Mouse (Mus musculus) CH12.LX (cell line): ENCODE measurements around the gene Hist2h2ac. TPM values are rescaled to one million over a fixed set of nuclear protein-coding genes. Genes with fewer than 3 reads are reported as not detected.
A peak's percentile ranks its signal among the peaks of the same experiment; 100 is the strongest.

Experiments used
- DNase-seq: peaks from one replicate; pipeline ENCODE4 v3.0.0-alpha.2; 2013; ENCODE audit errors: extremely low read depth
- H3K27ac ChIP-seq: 2 replicates; pipeline ENCODE4 v1.5.1; 2012; ENCODE audit warnings: low read depth, mild to moderate bottlenecking, control low read depth, moderate library complexity; ENCODE audit not compliant: insufficient read depth
- H3K27me3 ChIP-seq: replicated peaks from 2 replicates; pipeline ENCODE3; 2012; ENCODE audit warnings: inconsistent platforms
- H3K36me3 ChIP-seq, 2 experiments: replicated peaks in 1 of 2; 2 replicates each; pipeline versions ENCODE3 to v1.6.1; 2012; ENCODE audit warnings: inconsistent platforms in 1 of 2, low read length in 1 of 2, mild to moderate bottlenecking in 1 of 2, mixed read lengths in 1 of 2, moderate library complexity in 1 of 2; ENCODE audit not compliant: control insufficient read depth in 1 of 2, insufficient read depth in 1 of 2
- H3K4me1 ChIP-seq, 2 experiments: 2 replicates each; pipeline ENCODE4 v1.6.1; 2012; ENCODE audit warnings: inconsistent platforms in 1 of 2, moderate library complexity in 1 of 2; ENCODE audit not compliant: insufficient read depth in 2 of 2, control insufficient read depth in 1 of 2
- H3K4me2 ChIP-seq: 2 replicates; pipeline ENCODE4 v1.6.1; 2012; ENCODE audit warnings: low read depth, mild to moderate bottlenecking, control low read depth; ENCODE audit not compliant: poor library complexity, insufficient read depth, severe bottlenecking
- H3K4me3 ChIP-seq, 3 experiments: fragments of 150-350 bp in 1 of 3; sonication (generic) in 1 of 3; replicated peaks in 1 of 3; 2 replicates each; pipeline versions ENCODE3 to v1.5.1; 2011 to 2012; ENCODE audit warnings: low read depth in 2 of 3, low read length in 2 of 3, mild to moderate bottlenecking in 2 of 3, moderate library complexity in 2 of 3, control low read depth in 1 of 3, improper control_type of control experiment in 1 of 3, inconsistent platforms in 1 of 3, mixed read lengths in 1 of 3; ENCODE audit not compliant: poor library complexity in 1 of 3
- H3K79me2 ChIP-seq: replicated peaks from 2 replicates; pipeline ENCODE4 v1.6.1; 2012; ENCODE audit warnings: mild to moderate bottlenecking, moderate library complexity; ENCODE audit not compliant: control insufficient read depth, poor library complexity, insufficient read depth, severe bottlenecking; ENCODE audit errors: extremely low read depth
- H3K9ac ChIP-seq: 2 replicates; pipeline ENCODE4 v1.6.1; 2012; ENCODE audit warnings: low read depth, mild to moderate bottlenecking, control low read depth, moderate library complexity; ENCODE audit not compliant: insufficient read depth
- H3K9me3 ChIP-seq: replicated peaks from 2 replicates; pipeline ENCODE3; 2012; ENCODE audit warnings: low read length, inconsistent platforms, mixed read lengths
- BHLHE40 ChIP-seq: IDR thresholded peaks from 2 replicates; pipeline ENCODE4 v1.6.1; 2011; ENCODE audit warnings: mild to moderate bottlenecking, low read depth, low read length, improper control_type of control experiment
- CHD1 ChIP-seq: IDR thresholded peaks from 2 replicates; pipeline ENCODE4 v1.6.1; 2012; ENCODE audit warnings: low read depth, low read length, improper control_type of control experiment, inconsistent platforms
- CHD2 ChIP-seq: IDR thresholded peaks from 2 replicates; pipeline ENCODE4 v1.6.1; 2011; ENCODE audit warnings: low read length, improper control_type of control experiment
- CTCF ChIP-seq, 2 experiments: IDR thresholded peaks in 1 of 2; conservative IDR thresholded peaks in 1 of 2; 2 replicates each; pipeline ENCODE4 v1.5.1; 2011 to 2012; ENCODE audit warnings: low read depth in 2 of 2, low read length in 2 of 2, improper control_type of control experiment in 1 of 2, inconsistent platforms in 1 of 2, mild to moderate bottlenecking in 1 of 2, moderate library complexity in 1 of 2
- E2F4 ChIP-seq: IDR thresholded peaks from 2 replicates; pipeline ENCODE4 v1.6.1; 2011; ENCODE audit warnings: low read depth, low read length, improper control_type of control experiment; ENCODE audit not compliant: insufficient replicate concordance
- ELF1 ChIP-seq: IDR thresholded peaks from 2 replicates; pipeline ENCODE4 v1.6.1; 2014; ENCODE audit warnings: low read depth, mild to moderate bottlenecking, inconsistent platforms, low read length, improper control_type of control experiment
- EP300 ChIP-seq: IDR thresholded peaks from 2 replicates; pipeline ENCODE4 v1.6.1; 2011; ENCODE audit warnings: low read length, improper control_type of control experiment
- ETS1 ChIP-seq: conservative IDR thresholded peaks from 2 replicates; pipeline ENCODE4 v1.6.1; 2012; ENCODE audit warnings: low read depth, mild to moderate bottlenecking, inconsistent platforms, low read length, improper control_type of control experiment, moderate library complexity
- GABPA ChIP-seq: IDR thresholded peaks from 2 replicates; pipeline ENCODE4 v1.6.1; 2012; ENCODE audit warnings: low read depth, low read length, improper control_type of control experiment, inconsistent platforms; ENCODE audit not compliant: insufficient replicate concordance
- HCFC1 ChIP-seq: IDR thresholded peaks from 2 replicates; pipeline ENCODE4 v1.6.1; 2012; ENCODE audit warnings: low read depth, mild to moderate bottlenecking, inconsistent platforms, low read length, improper control_type of control experiment
- IRF4 ChIP-seq: IDR thresholded peaks from 2 replicates; pipeline ENCODE4 v1.6.1; 2014; ENCODE audit warnings: low read depth, mild to moderate bottlenecking, inconsistent platforms, low read length, improper control_type of control experiment
- JUN ChIP-seq: IDR thresholded peaks from 2 replicates; pipeline ENCODE4 v1.6.1; 2011; ENCODE audit warnings: low read depth, mild to moderate bottlenecking, low read length, improper control_type of control experiment, moderate library complexity; ENCODE audit not compliant: insufficient read depth
- KAT2A ChIP-seq: IDR thresholded peaks from 2 replicates; pipeline ENCODE4 v1.6.1; 2012; ENCODE audit warnings: low read length, improper control_type of control experiment, inconsistent platforms; ENCODE audit not compliant: insufficient replicate concordance
- MAFK ChIP-seq: IDR thresholded peaks from 2 replicates; pipeline ENCODE4 v1.6.1; 2011; ENCODE audit warnings: low read length, improper control_type of control experiment; ENCODE audit not compliant: insufficient replicate concordance
- MAX ChIP-seq: IDR thresholded peaks from 2 replicates; pipeline ENCODE4 v1.6.1; 2011; ENCODE audit warnings: low read length, improper control_type of control experiment
- MAZ ChIP-seq: IDR thresholded peaks from 2 replicates; pipeline ENCODE4 v1.6.1; 2012; ENCODE audit warnings: low read depth, mild to moderate bottlenecking, inconsistent platforms, low read length, improper control_type of control experiment, moderate library complexity
- MEF2A ChIP-seq: IDR thresholded peaks from 2 replicates; pipeline ENCODE4 v1.6.1; 2014; ENCODE audit warnings: low read depth, mild to moderate bottlenecking, inconsistent platforms, low read length, improper control_type of control experiment, borderline replicate concordance
- MXI1 ChIP-seq: IDR thresholded peaks from 2 replicates; pipeline ENCODE4 v1.6.1; 2011; ENCODE audit warnings: mild to moderate bottlenecking, low read depth, low read length, improper control_type of control experiment
- MYC ChIP-seq: IDR thresholded peaks from 2 replicates; pipeline ENCODE4 v1.6.1; 2011; ENCODE audit warnings: low read depth, mild to moderate bottlenecking, improper control_type of control experiment, low read length
- NELFE ChIP-seq: IDR thresholded peaks from 2 replicates; pipeline ENCODE4 v1.6.1; 2011; ENCODE audit warnings: low read depth, low read length, improper control_type of control experiment
- NRF1 ChIP-seq: IDR thresholded peaks from 2 replicates; pipeline ENCODE4 v1.6.1; 2014; ENCODE audit warnings: low read depth, mild to moderate bottlenecking, inconsistent platforms, low read length, improper control_type of control experiment, moderate library complexity
- PAX5 ChIP-seq: IDR thresholded peaks from 2 replicates; pipeline ENCODE4 v1.6.1; 2012; ENCODE audit warnings: low read length, inconsistent platforms, mixed read lengths
- POLR2A ChIP-seq: IDR thresholded peaks from 2 replicates; pipeline ENCODE4 v1.6.1; 2011; ENCODE audit warnings: low read depth, mild to moderate bottlenecking, improper control_type of control experiment, low read length
- POLR2AphosphoS2 ChIP-seq: IDR thresholded peaks from 2 replicates; pipeline ENCODE4 v1.6.1; 2011; ENCODE audit warnings: low read depth, low read length, improper control_type of control experiment
- RAD21 ChIP-seq: IDR thresholded peaks from 2 replicates; pipeline ENCODE4 v1.6.1; 2011; ENCODE audit warnings: low read depth, mild to moderate bottlenecking, low read length, improper control_type of control experiment, moderate library complexity
- RCOR1 ChIP-seq: conservative IDR thresholded peaks from 2 replicates; pipeline ENCODE4 v1.6.1; 2012; ENCODE audit warnings: low read depth, mild to moderate bottlenecking, inconsistent platforms, low read length, improper control_type of control experiment
- SIN3A ChIP-seq: IDR thresholded peaks from 2 replicates; pipeline ENCODE4 v1.6.1; 2012; ENCODE audit warnings: low read length, improper control_type of control experiment, inconsistent platforms
- SMC3 ChIP-seq: IDR thresholded peaks from 2 replicates; pipeline ENCODE4 v1.6.1; 2011; ENCODE audit warnings: low read depth, low read length, improper control_type of control experiment
- TBP ChIP-seq: conservative IDR thresholded peaks from 2 replicates; pipeline ENCODE4 v1.6.1; 2011; ENCODE audit warnings: low read depth, low read length, improper control_type of control experiment
- TCF12 ChIP-seq: IDR thresholded peaks from 2 replicates; pipeline ENCODE4 v1.6.1; 2014; ENCODE audit warnings: low read depth, mild to moderate bottlenecking, inconsistent platforms, low read length, improper control_type of control experiment
- UBTF ChIP-seq: IDR thresholded peaks from 2 replicates; pipeline ENCODE4 v1.6.1; 2012; ENCODE audit warnings: low read depth, mild to moderate bottlenecking, inconsistent platforms, low read length, improper control_type of control experiment, moderate library complexity
- USF1 ChIP-seq: IDR thresholded peaks from 2 replicates; pipeline ENCODE4 v1.6.1; 2014; ENCODE audit warnings: low read depth, mild to moderate bottlenecking, inconsistent platforms, low read length, improper control_type of control experiment
- USF2 ChIP-seq: conservative IDR thresholded peaks from 2 replicates; pipeline ENCODE4 v1.6.1; 2011; ENCODE audit warnings: low read depth, low read length, improper control_type of control experiment
- ZC3H11A ChIP-seq: IDR thresholded peaks from 2 replicates; pipeline ENCODE4 v1.6.1; 2012; ENCODE audit warnings: low read depth, mild to moderate bottlenecking, inconsistent platforms, low read length, improper control_type of control experiment
- ZKSCAN1 ChIP-seq: IDR thresholded peaks from 2 replicates; pipeline ENCODE4 v1.6.1; 2012; ENCODE audit warnings: low read depth, inconsistent platforms, low read length, improper control_type of control experiment, borderline replicate concordance
- ZMIZ1 ChIP-seq: IDR thresholded peaks from 2 replicates; pipeline ENCODE4 v1.6.1; 2012; ENCODE audit warnings: low read depth, mild to moderate bottlenecking, inconsistent platforms, low read length, improper control_type of control experiment
- ZNF384 ChIP-seq: IDR thresholded peaks from 2 replicates; pipeline ENCODE4 v1.6.1; 2012; ENCODE audit warnings: low read depth, low read length, improper control_type of control experiment, inconsistent platforms
- dilution Hi-C: fragments of 300-500 bp; cut with MboI; formaldehyde crosslinking; loops from 2 replicates; pipeline ENCODE4 v1.14.3; 2020; ENCODE audit warnings: low sequenced_read_pairs; ENCODE audit not compliant: extremely low pct_unique_long_range_greater_than_20kb, extremely low pct_ligation_motif_present
- in situ Hi-C: fragments of 300-500 bp; cut with MboI; formaldehyde crosslinking; loops from 3 replicates; pipeline ENCODE4 v1.14.3; 2019; ENCODE audit warnings: low sequenced_read_pairs, low pct_ligation_motif_present, low pct_unique_long_range_greater_than_20kb, mixed read lengths
- polyA plus RNA-seq: library from polyadenylated mRNA; unstranded; fragments of >175 nt; gene quantifications from 2 replicates; pipeline ENCODE4 v1.2.1, GENCODE M21; 2012; ENCODE audit warnings: low read depth; ENCODE audit not compliant: insufficient read length
- total RNA-seq, 2 experiments: library from RNA; depleted of rRNA; stranded (reverse); fragments of 300-350 nt in 1 of 2; fragments of >200 nt in 1 of 2; gene quantifications; 2 replicates each; pipeline ENCODE4 v1.2.3; 2012 to 2014

Hist2h2ac gene
- total and polyA plus RNA-seq, 3 experiments, result 1.5 to 1,185 (median 53.9) TPM

DNA sequence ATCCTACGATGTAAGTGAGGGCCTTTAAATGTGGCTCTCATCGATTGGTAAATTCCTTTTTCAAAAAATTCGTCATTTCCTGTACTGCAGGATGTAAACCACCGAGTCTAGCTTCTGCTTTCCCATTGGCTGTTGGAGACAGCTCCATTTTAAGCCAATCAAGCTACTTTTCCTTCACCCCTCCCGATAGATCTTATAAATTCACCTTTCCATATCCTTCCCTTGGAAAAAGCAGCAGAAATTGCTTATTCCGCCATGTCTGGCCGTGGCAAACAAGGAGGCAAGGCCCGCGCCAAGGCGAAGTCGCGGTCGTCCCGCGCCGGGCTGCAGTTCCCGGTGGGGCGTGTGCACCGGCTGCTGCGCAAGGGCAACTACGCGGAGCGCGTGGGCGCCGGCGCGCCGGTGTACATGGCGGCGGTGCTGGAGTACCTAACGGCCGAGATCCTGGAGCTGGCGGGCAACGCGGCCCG lies 984 bp downstream of the Hist2h2ac start, which contains the start of the genes Bola1 and Hist2h2ab (continued):
- TF ChIP-seq RCOR1, result peak; percentile 88; the same call in 1 of the 2 replicates
- peak; percentile 29; the same call in 1 of the 2 replicates for TF ChIP-seq ELF1
- TF ChIP-seq MYC, result peak; percentile 65
- peak; percentile 95 for TF ChIP-seq TBP

DNA sequence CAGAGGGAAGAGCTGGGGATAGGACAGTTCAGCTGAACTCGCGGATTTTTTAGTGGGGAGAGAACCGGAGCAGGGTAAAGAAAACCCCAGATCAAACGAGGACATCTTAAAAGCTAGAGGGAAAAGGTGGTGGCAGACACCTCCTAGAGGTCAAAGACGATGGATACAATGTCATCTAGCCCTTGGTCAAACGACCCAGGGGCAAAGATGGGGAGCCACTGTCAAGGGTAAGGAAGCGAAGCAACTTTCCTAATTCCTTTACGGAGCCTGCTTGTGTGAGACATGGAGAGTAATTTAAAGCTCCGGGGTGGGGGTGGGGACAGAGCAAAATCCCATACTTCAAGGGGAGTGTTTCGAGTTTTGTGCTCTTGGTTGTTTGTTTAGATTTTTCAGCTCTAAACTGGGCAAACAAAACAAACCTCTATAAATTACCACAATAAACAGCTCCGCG lies 1.5 kb downstream of the Hist2h2ac start:
- Histone ChIP-seq H3K9me3 (no peaks in the 10 kb centered on the region), H3K36me3 (no peaks in the 10 kb centered on the region), H3K79me2 (peaks cover 14% of the 10 kb centered on the region), H3K9ac (peak overlapping the region; percentile 99), H3K27me3 (no peaks in the 10 kb centered on the region), H3K4me1 (peaks cover 2 to 27% of the 10 kb centered on the region in 2 experiments; a peak in 3 of 4 replicates), H3K27ac (peak overlapping the region; percentile 42; the same call in 1 of the 2 replicates), H3K4me2 (peak overlapping the region; percentile 86), H3K4me3 (peak overlapping the region; percentile 62 to 75 (median 73))
- no peak for TF ChIP-seq NELFE
- no peak for TF ChIP-seq HCFC1
- TF ChIP-seq POLR2AphosphoS2, result no peak
- no peak for TF ChIP-seq RCOR1
- no peak for TF ChIP-seq MAZ
- no peak for TF ChIP-seq MAFK
- no peak for TF ChIP-seq SIN3A
- TF ChIP-seq TBP, result no peak
- no peak for TF ChIP-seq EP300
- no peak; the same call in 1 of the 2 replicates for TF ChIP-seq ETS1
- TF ChIP-seq CHD2, result 0 out of 2 replicates have a peak, but pooled peaks have one; percentile 3
- no peak for TF ChIP-seq MEF2A
- peak; percentile 71 for TF ChIP-seq RAD21
- peak; percentile 8; the same call in 1 of the 2 replicates for TF ChIP-seq CHD1
- TF ChIP-seq IRF4, result no peak
- TF ChIP-seq PAX5, result no peak
- TF ChIP-seq USF1, result no peak
- TF ChIP-seq TCF12, result no peak
- no peak for TF ChIP-seq ZNF384
- TF ChIP-seq SMC3, result peak; percentile 59
- no peak for TF ChIP-seq GABPA
- no peak for TF ChIP-seq ELF1
- no peak for TF ChIP-seq UBTF
- TF ChIP-seq POLR2A, result no peak; the same call in 1 of the 2 replicates
- no peak for TF ChIP-seq ZMIZ1
- TF ChIP-seq MYC, result no peak
- TF ChIP-seq E2F4, result no peak
- no peak for TF ChIP-seq ZC3H11A
- TF ChIP-seq BHLHE40, result no peak
- TF ChIP-seq CTCF (conservative IDR thresholded peaks at IDR 0.05 in 1 of 2, IDR thresholded peaks at IDR 0.05 in 1 of 2; ENCODE audit: low read depth in 2 of 2, low read length in 2 of 2), result peak in 1 of 2 experiments; percentile 72; a peak in 2 of 4 replicates
- TF ChIP-seq JUN, result no peak
- TF ChIP-seq NRF1, result no peak
- TF ChIP-seq USF2, result no peak
- TF ChIP-seq MXI1, result no peak
- no peak for TF ChIP-seq MAX
- TF ChIP-seq KAT2A, result no peak
- TF ChIP-seq ZKSCAN1, result no peak
- dilution Hi-C loops (no loop called here), in situ Hi-C loops (no loop called here)
- peak; percentile 71 for DNase-seq
